Mouse (Mus musculus): ENCODE data around the gene 1810037I17Rik. TPM values are rescaled to one million over a fixed set of nuclear protein-coding genes. Genes with fewer than 3 reads are reported as not detected.

1810037I17Rik gene
- total and polyA plus RNA-seq, 2 experiments from 2014 or later: 27.4 to 94.9 TPM

- 78% methylated on average over 3 of the region's 3 CpGs for whole genome bisulfite sequencing
- no peak for TF ChIP-seq CTCF (IDR thresholded peaks at IDR 0.05; ENCODE audit: low read depth)
- no peak overlapping the region for H3K4me3 ChIP-seq (ENCODE audit: low read depth, low read length)
- H3K36me3 ChIP-seq (ENCODE audit: insufficient read depth): peaks cover 6% of the 10 kb centered on the region
- no peaks in the 10 kb centered on the region for H3K9me3 ChIP-seq (ENCODE audit: low read length)
- ATAC-seq (no peak), DNase-seq (no peak)
- no peaks in the 10 kb centered on the region for H3K27me3 ChIP-seq (ENCODE audit: insufficient read depth, low read length)
- no peak overlapping the region for H3K4me2 ChIP-seq (ENCODE audit: low read depth)
- no peak overlapping the region for H3K9ac ChIP-seq
- H3K27ac ChIP-seq (ENCODE audit: low read depth, low read length): no peak overlapping the region
- H3K4me1 ChIP-seq (ENCODE audit: insufficient read depth): no peaks in the 10 kb centered on the region
These were observed 48.3 kb downstream of the 1810037I17Rik start for GRCm38 (mm10) chr3:122972126-122972822.

GRCm38 (mm10) chr3:122974833-122975232 is 50.8 kb downstream of the 1810037I17Rik start:
- TF ChIP-seq CTCF (IDR thresholded peaks at IDR 0.05; ENCODE audit: low read depth): no peak
- WGBS: 19% methylated on average over 3 of the region's 3 CpGs

GRCm38 (mm10) chr3:122975363-122975762 is 51.4 kb downstream of the 1810037I17Rik start:
- ATAC-seq: no peak
- WGBS: 63% methylated on average over 4 of the region's 4 CpGs

More at GRCm38 (mm10) chr3:122974833-122975232, 50.8 kb downstream of the 1810037I17Rik start:
- H3K27me3 ChIP-seq (ENCODE audit: insufficient read depth, low read length): no peaks in the 10 kb centered on the region
- H3K4me3 ChIP-seq (ENCODE audit: low read depth, low read length): no peak overlapping the region
- DNase-seq (no peak), ATAC-seq (peak; percentile 73)
- no peak overlapping the region for H3K9ac ChIP-seq
- no peaks in the 10 kb centered on the region for H3K36me3 ChIP-seq (ENCODE audit: insufficient read depth)
- H3K9me3 ChIP-seq (ENCODE audit: low read length): no peaks in the 10 kb centered on the region
- H3K27ac ChIP-seq (ENCODE audit: low read depth, low read length): no peak overlapping the region
- no peaks in the 10 kb centered on the region for H3K4me1 ChIP-seq (ENCODE audit: insufficient read depth)
- no peak overlapping the region for H3K4me2 ChIP-seq (ENCODE audit: low read depth)

More at GRCm38 (mm10) chr3:122975363-122975762, 51.4 kb downstream of the 1810037I17Rik start:
- Histone ChIP-seq H3K4me1 (ENCODE audit: insufficient read depth) (no peaks in the 10 kb centered on the region), H3K9me3 (ENCODE audit: low read length) (no peaks in the 10 kb centered on the region), H3K9ac (no peak overlapping the region), H3K36me3 (ENCODE audit: insufficient read depth) (no peaks in the 10 kb centered on the region), H3K4me3 (ENCODE audit: low read depth, low read length) (no peak overlapping the region), H3K27me3 (ENCODE audit: insufficient read depth, low read length) (no peaks in the 10 kb centered on the region), H3K27ac (ENCODE audit: low read depth, low read length) (no peak overlapping the region), H3K4me2 (ENCODE audit: low read depth) (no peak overlapping the region)
- no peak for DNase-seq
- no peak for TF ChIP-seq CTCF (IDR thresholded peaks at IDR 0.05; ENCODE audit: low read depth)

Other genes with a start within 250 kb of the 1810037I17Rik start
- gene Pde5a, start 195.3 kb upstream of the 1810037I17Rik start, total RNA-seq (2014; rRNA removed): 8.7 and 12.5 TPM in 2 replicates
- 0.92 and 1.4 TPM in 2 replicates for gene Pde5a, start 195.3 kb upstream of the 1810037I17Rik start, polyA plus RNA-seq (2015; fragmentation: Nextera tagmentation; extraction: Ambion mirVana)
- gene Fabp2, start 29.1 kb upstream of the 1810037I17Rik start, total RNA-seq (2014; rRNA removed): not detected in 2 replicates
- not detected in 2 replicates for gene Fabp2, start 29.1 kb upstream of the 1810037I17Rik start, polyA plus RNA-seq (2015; fragmentation: Nextera tagmentation; extraction: Ambion mirVana)
- gene Gm10959, start 4.8 kb upstream of the 1810037I17Rik start, total RNA-seq (2014; rRNA removed): not detected in 2 replicates
- not detected in 2 replicates for gene Gm10959, start 4.8 kb upstream of the 1810037I17Rik start, polyA plus RNA-seq (2015; fragmentation: Nextera tagmentation; extraction: Ambion mirVana)
- 15.5 and 19.2 TPM in 2 replicates for gene Usp53, start 60.3 kb downstream of the 1810037I17Rik start, total RNA-seq (2014; rRNA removed)
- gene Usp53, start 60.3 kb downstream of the 1810037I17Rik start, polyA plus RNA-seq (2015; fragmentation: Nextera tagmentation; extraction: Ambion mirVana): 9.7 and 11.9 TPM in 2 replicates
- gene Myoz2, start 110.8 kb downstream of the 1810037I17Rik start, total RNA-seq (2014; rRNA removed): 0.14 and 0.15 TPM in 2 replicates
- gene Myoz2, start 110.8 kb downstream of the 1810037I17Rik start, polyA plus RNA-seq (2015; fragmentation: Nextera tagmentation; extraction: Ambion mirVana): not detected in 2 replicates

Data from forebrain, postnatal 0 days (tissue).